Mouse (Mus musculus) thymus, adult 2 months (tissue): ENCODE results near the gene Tmem189.

Experiments used
- CTCF ChIP-seq: fragments of 200-500 bp; IDR thresholded peaks from 2 replicates; pipeline ENCODE4 v1.5.1; 2012; ENCODE audit warnings: mild to moderate bottlenecking, control low read depth, low read length, moderate library complexity, borderline replicate concordance; ENCODE audit not compliant: control insufficient read depth, poor library complexity, insufficient read depth; ENCODE audit errors: extremely low read depth
- POLR2A ChIP-seq: fragments of 200-500 bp; IDR thresholded peaks from 2 replicates; pipeline ENCODE4 v1.6.1; 2012; ENCODE audit warnings: mild to moderate bottlenecking, low read length, control low read depth, moderate library complexity; ENCODE audit not compliant: control insufficient read depth, poor library complexity, insufficient read depth; ENCODE audit errors: extremely low read depth

DNA sequence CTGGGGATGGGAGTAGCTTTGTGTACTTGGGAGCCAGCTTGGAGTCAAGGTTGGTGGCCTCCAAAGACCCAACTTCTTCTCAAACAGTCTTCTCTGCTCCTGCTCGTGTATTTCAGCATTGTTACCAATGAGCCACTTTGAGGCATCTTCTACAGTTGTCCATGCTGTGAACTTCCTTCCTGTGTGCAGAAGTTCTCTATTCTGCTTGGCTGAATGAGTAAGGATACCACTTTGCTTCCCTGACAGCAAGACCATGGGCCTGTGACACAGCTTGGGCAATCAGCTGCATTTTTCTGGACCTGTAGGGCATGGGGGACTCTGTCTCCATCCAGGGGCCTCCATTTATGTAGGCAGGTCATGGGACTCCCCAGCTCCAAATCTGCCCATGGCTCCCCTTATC lies 27.6 kb upstream of the Tmem189 start:
- TF ChIP-seq POLR2A (no peak), CTCF (no peak)
